Mouse (Mus musculus) hindbrain, embryonic 12.5 days (tissue): Measurements from ENCODE around the gene Cacnb2. TPM values are rescaled to one million over a fixed set of nuclear protein-coding genes. Genes with fewer than 3 reads are reported as not detected.

Experiments used
- polyA plus RNA-seq: library from polyadenylated mRNA; unstranded; fragments of >200 nt; fragmentation: Nextera tagmentation; extraction: Ambion mirVana; gene quantifications from 2 replicates; pipeline ENCODE4 v1.2.1, GENCODE M21; 2016

Gene Cacnb2
- polyA plus RNA-seq, 1 experiment from 2014 or later: 3.6 TPM

Other genes with a start within 250 kb of the Cacnb2 start
- gene Slc39a12, start 214.8 kb upstream of the Cacnb2 start, polyA plus RNA-seq: 1.5 and 1.6 TPM in 2 replicates